Mouse (Mus musculus) neural tube, embryonic 10.5 days (tissue): ENCODE results near the gene Ccdc47.
A peak's percentile ranks its signal among the peaks of the same experiment; 100 is the strongest.
"Not testable (repeated sequence)": the region's sequence is repeated elsewhere in the genome, so short reads cannot be mapped to it uniquely, and the experiment has no call there.

ENCODE experiments used
- DNase-seq: peaks from one replicate; pipeline ENCODE4 v3.0.0-alpha.2; 2017; ENCODE audit warnings: low spot score; ENCODE audit errors: extremely low spot score

Ccdc47 gene

DNA sequence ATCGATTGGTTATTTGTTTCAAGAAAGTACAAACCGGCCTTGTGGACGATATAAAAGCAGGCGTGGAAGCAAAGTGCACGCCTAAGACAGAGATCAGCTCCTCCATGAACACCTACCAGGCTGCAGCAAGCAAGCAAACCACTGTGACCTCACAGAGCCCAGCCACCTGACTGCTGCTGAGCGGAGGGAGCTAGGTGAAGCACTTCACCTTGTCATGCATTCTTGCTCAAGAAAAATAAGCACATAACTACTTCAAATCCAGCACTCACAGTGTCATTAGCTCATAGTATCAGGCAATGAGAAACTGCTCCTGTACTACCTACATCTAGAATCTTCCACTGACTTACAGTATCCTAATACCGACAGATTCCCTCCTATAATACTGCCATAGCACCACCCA is 16.1 kb downstream of the Ccdc47 start:
- not testable (repeated sequence) for DNase-seq

GRCm38 (mm10) chr11:106198277-106198676 is 17.9 kb downstream of the Ccdc47 start:
- no peak for DNase-seq

DNA sequence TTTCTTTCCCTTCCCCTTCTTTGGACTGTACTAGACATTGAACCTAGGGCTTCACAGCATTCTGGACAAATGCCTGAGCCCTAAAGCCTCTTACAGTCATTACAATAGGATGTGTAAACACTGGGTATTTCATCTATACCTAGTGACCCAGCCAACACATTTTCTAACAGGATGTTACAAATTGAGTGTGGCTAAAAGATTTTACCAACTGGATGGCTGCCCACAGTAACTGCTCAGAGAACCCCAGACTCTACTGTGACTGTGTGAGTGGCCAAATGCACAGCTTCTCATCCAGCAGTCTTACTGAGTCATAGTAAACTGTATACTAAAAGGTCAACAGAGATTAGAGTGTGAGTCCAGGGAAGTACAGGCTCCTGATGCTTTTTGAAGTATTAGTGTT is 20.8 kb downstream of the Ccdc47 start:
- no peak for DNase-seq

DNA sequence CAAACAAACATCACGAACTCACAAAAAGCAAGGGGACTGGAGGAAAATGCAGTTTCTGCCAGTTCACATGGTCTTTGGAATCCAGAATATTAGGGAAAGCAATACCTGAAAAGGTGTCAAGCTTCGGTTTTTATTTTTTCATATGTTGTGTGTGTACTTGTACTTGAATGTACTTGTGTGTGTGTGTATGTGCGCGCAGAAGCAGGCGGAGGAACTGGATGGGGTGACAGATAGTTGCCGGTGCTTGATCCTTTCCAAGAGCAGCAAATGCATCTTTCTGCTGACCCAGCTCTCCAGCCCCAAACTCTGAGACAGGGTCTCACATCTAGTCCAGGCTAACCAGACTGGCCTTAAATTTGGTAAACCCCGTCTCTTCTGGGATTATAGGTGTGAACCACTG is 21.3 kb downstream of the Ccdc47 start:
- DNase-seq: no peak

DNA sequence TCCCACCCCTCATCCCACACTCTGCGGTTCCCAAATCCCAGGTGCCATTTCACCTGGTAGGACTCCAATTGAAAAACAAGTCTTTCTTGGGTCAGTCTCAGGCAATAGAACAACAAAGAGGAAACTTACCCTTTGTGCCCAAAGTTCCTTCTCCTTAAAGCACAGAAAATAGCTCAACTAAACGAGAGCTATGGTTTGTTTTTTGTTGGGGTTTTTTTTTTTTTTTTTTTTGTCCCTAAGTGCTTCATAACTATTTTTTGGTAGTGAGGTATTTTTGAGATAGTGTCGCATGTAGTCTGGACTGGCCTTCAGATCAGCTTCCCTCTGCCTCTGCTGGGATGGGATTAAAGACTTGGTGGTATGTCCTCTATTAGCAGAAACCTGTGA is 22.0 kb downstream of the Ccdc47 start:
- DNase-seq: no peak

DNA sequence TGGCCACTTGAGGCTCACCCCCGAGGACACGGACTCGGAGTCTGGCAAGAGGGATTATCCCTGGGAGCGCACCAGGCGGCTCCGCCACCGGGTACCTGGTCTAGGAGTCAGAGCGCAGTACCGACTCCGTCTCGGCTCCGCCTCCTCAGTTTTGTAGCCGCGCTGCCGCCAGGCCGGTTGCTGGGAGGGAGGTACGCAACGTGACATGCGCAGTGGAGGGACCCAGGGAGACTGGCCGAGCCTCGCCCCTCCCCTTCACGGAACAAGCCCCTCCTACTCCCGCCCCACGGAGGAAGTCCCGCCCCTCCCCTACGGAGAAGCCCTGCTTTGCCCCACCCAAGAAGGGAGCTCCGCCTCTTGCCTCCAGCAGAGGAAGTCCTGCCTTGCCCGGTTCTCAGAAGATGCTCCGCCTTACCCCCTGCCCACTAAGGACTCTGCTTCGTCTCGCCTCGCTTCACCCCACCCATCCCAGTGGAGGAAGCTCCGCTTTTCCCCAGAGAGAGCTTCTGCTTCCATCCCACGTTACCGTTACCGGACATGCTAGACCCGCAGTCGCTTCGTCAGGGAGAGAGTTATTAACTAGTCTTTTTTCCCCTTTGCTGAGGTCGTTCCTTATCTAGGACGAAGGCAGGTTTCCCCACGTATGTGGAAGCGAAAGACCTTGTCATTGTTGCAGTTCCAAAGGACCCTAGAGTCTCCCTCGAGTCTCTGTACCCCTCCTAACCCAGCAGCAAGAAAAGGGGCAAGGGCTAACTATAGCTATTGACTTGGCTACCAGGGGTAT is 22.6 kb downstream of the Ccdc47 start:
- DNase-seq: peak; percentile 97

GRCm38 (mm10) chr11:106192657-106193370 is 23.3 kb downstream of the Ccdc47 start:
- DNase-seq: no peak

- no peak for DNase-seq
Measured at GRCm38 (mm10) chr11:106192241-106192640, 23.9 kb downstream of the Ccdc47 start.

DNA sequence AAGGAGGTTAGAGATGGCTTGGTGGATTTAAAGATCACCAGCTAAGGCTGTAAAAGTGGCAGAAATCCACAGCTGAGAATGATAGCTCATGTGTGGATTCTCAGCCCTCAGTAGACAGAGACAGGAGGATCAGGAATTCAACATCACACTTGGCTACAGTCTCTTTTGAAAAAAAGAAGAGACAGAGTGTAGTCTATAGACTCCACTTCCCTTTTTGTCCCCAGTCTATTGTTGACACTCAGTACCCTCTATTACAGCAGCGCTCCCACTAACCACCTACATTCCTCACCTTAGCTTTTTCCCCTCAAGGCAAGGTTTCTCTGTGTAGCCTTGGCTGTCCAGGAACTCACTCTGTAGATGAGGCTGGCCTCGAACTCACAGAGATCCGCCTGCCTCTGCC is 24.4 kb downstream of the Ccdc47 start:
- no peak for DNase-seq

DNA sequence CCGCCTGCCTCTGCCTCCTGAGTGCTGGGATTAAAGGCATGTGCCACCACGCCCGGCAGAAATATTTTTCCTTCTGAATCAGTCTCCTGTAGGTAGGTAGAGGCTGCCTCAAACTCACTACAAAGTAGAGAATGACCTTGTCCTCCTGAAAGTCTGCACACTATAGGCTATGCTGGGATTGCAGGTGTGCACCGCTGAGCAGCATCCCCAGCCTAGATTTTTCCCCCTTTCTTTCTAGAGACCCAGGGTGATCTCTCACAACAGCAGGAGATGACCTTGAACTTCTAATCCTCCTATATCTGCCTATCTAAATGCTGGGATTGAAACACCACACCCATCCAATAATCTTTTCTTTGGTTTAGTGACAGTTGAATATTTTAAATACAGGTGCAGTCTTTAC is 28.8 kb downstream of the Ccdc47 start:
- DNase-seq: no peak

DNA sequence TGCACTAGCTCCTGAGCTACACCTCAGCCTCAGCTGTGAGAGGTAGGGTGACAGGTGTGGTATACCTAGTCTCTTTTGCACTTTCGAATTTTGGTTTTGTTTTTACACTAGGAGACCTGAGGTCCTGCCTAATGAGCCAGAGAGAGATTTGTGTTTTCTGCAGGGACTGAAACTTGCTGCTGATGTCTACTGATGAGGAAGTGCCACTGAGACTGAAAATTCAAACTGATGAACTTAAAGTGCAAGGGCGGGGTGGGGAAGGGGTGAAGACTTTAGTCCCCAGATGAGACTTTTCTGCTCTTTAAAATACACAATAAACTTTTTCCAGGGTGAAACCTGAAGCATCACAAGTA is 35.7 kb downstream of the Ccdc47 start:
- DNase-seq: no peak

GRCm38 (mm10) chr11:106179711-106180448 is 36.3 kb downstream of the Ccdc47 start:
- DNase-seq: no peak

GRCm38 (mm10) chr11:106178036-106178782 is 37.9 kb downstream of the Ccdc47 start:
- DNase-seq: no peak

- DNase-seq: no peak
Measured at GRCm38 (mm10) chr11:106176372-106176771, 39.8 kb downstream of the Ccdc47 start.

- DNase-seq: no peak
Measured at GRCm38 (mm10) chr11:106175081-106175480, 41.1 kb downstream of the Ccdc47 start.

GRCm38 (mm10) chr11:106174372-106174771 is 41.8 kb downstream of the Ccdc47 start:
- DNase-seq: no peak

DNA sequence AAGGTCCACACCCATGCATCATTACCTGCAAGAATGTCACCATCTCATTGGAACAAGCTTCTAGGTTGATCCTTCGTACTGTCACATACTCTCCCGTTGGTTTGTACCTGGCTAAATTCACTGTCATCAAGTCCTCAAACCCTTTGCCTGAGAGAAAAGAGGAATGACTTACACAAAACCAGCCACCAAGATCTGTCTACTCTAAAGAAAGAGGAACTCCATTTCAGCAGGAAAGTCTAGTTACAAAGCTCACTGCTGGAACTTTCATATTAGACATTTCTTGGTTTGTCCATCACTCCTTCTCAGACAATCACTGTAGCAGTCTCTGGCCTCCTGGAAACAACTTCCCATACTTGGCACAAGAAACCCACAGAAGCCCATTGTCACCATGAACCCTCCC is 42.9 kb downstream of the Ccdc47 start:
- no peak for DNase-seq

GRCm38 (mm10) chr11:106170807-106171206 is 45.3 kb downstream of the Ccdc47 start:
- DNase-seq: no peak

DNA sequence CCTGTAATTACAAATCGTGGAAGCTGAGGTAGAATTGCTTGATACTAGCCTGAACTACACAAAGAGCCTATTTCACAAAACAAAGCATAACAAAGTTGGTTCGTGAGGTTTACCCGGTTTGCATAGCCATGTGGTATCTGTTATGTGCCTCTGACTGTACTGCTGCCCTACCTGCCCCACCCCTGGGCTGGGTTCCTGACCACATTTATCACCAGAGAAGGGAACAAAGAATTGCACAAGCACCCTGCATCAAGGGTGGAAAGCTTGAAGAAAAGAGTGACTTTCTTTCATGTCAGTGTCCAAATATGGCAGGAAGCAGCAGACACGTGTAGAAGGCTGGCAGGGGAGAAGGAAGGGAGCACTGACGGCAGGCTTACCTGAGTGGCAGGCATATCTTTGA is 48.7 kb downstream of the Ccdc47 start:
- no peak for DNase-seq

- DNase-seq: no peak
Measured at GRCm38 (mm10) chr11:106164601-106165180, 51.5 kb downstream of the Ccdc47 start.

- no peak for DNase-seq
Measured at GRCm38 (mm10) chr11:106163546-106163945, 52.6 kb downstream of the Ccdc47 start.
